Mouse (Mus musculus) liver, embryonic 15.5 days (tissue): Measurements from ENCODE around the gene Tmem202. TPM values are rescaled to one million over a fixed set of nuclear protein-coding genes. Genes with fewer than 3 reads are reported as not detected.

ENCODE experiments used
- ATAC-seq: fragments of 200-750 bp; cut with Nextera tagmentation; 2 replicates; pipeline ENCODE4 v1.8.0; 2017; ENCODE audit warnings: moderate number of reproducible peaks, mild to moderate bottlenecking, moderate library complexity; ENCODE audit not compliant: insufficient read depth
- H3K27ac ChIP-seq: fragments of 300-500 bp; sonication (generic); replicated peaks from 2 replicates; pipeline ENCODE4 v1.5.1; 2015; ENCODE audit warnings: mild to moderate bottlenecking, inconsistent platforms
- H3K27me3 ChIP-seq: fragments of 300-500 bp; sonication (generic); 2 replicates; pipeline ENCODE4 v1.6.1; 2015; ENCODE audit warnings: mild to moderate bottlenecking, inconsistent platforms
- H3K36me3 ChIP-seq: fragments of 300-500 bp; sonication (generic); replicated peaks from 2 replicates; pipeline ENCODE4 v1.6.1; 2015; ENCODE audit warnings: moderate library complexity, mild to moderate bottlenecking, inconsistent platforms
- H3K4me1 ChIP-seq: fragments of 300-500 bp; sonication (generic); replicated peaks from 2 replicates; pipeline ENCODE4 v1.6.1; 2015; ENCODE audit warnings: inconsistent platforms
- H3K4me2 ChIP-seq: fragments of 300-500 bp; sonication (generic); 2 replicates; pipeline ENCODE4 v1.6.1; 2015; ENCODE audit warnings: moderate library complexity, mild to moderate bottlenecking, inconsistent platforms
- H3K4me3 ChIP-seq: fragments of 300-500 bp; sonication (generic); replicated peaks from 2 replicates; pipeline ENCODE4 v1.5.1; 2015; ENCODE audit warnings: mild to moderate bottlenecking, inconsistent platforms
- H3K9ac ChIP-seq: fragments of 300-500 bp; sonication (generic); 2 replicates; pipeline ENCODE4 v1.6.1; 2015; ENCODE audit warnings: moderate library complexity, mild to moderate bottlenecking, inconsistent platforms
- H3K9me3 ChIP-seq: fragments of 300-500 bp; sonication (generic); replicated peaks from 2 replicates; pipeline ENCODE4 v1.6.1; 2016; ENCODE audit warnings: inconsistent platforms
- WGBS: fragments of 180-500 bp; shearing (Covaris S2); methylation state at CpG from one replicate; pipeline ENCODE4 v1.1.7; 2015; ENCODE audit warnings: mixed read lengths; ENCODE audit not compliant: insufficient replicate concordance; 5-methylcytosine and 5-hydroxymethylcytosine counted together
- polyA plus RNA-seq: library from polyadenylated mRNA; unstranded; fragments of >200 nt; fragmentation: Nextera tagmentation; extraction: Ambion mirVana; gene quantifications from 2 replicates; pipeline ENCODE4 v1.2.1, GENCODE M21; 2015

Tmem202 gene
- polyA plus RNA-seq, 1 experiment from 2014 or later = 0.08 TPM

DNA sequence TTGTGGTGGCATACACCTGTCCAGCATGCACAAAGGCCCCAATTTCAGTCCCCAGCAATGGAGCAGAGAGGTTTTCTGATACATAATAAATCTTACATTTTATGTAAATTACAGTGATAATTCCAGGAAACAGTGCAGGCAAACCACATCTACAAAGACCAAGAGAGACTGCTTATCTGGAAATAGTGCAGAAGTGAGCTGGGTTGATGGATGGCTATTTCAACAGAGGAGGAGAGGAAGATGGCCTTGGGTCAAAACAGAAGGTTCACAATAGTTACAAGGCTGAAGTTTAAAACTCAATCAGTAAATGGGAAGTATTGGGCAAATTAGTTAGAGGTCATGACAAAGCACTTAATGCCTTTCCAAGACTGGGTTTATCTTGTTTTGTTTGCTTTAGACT, 52.3 kb downstream of the Tmem202 start:
- Histone ChIP-seq H3K9ac (peak overlapping the region; percentile 99), H3K9me3 (no peaks in the 10 kb centered on the region), H3K4me2 (peak overlapping the region; percentile 75), H3K36me3 (no peaks in the 10 kb centered on the region), H3K4me1 (peaks cover 25% of the 10 kb centered on the region), H3K4me3 (peak overlapping the region; percentile 100), H3K27me3 (no peaks in the 10 kb centered on the region), H3K27ac (peak overlapping the region; percentile 100)
- no peak for ATAC-seq

GRCm38 (mm10) chr9:59486549-59487065, 53.0 kb downstream of the Tmem202 start, which contains the start of gene Arih1:
Gene Arih1, minus strand, starts transcription at chr9:59486618.
- H3K27ac ChIP-seq = peak within 1 kb of the TSS; percentile 100
- H3K27me3 ChIP-seq = no peaks in the 10 kb centered on the region
- peak; percentile 94 for ATAC-seq
- peak within 1 kb of the TSS; percentile 100 for H3K4me3 ChIP-seq
- under 1% methylated on average over 54 of the region's 56 CpGs for WGBS
- peak within 1 kb of the TSS; percentile 99 for H3K9ac ChIP-seq
- peaks cover 29% of the 10 kb centered on the region for H3K4me1 ChIP-seq
- no peaks in the 10 kb centered on the region for H3K36me3 ChIP-seq
- no peaks in the 10 kb centered on the region for H3K9me3 ChIP-seq
- peak within 1 kb of the TSS; percentile 75 for H3K4me2 ChIP-seq

GRCm38 (mm10) chr9:59486076-59486518, 53.5 kb downstream of the Tmem202 start:
- H3K9ac ChIP-seq = peak overlapping the region; percentile 99
- H3K27me3 ChIP-seq = no peaks in the 10 kb centered on the region
- H3K9me3 ChIP-seq = no peaks in the 10 kb centered on the region
- H3K27ac ChIP-seq = peak overlapping the region; percentile 100
- H3K4me3 ChIP-seq = peak overlapping the region; percentile 100
- ATAC-seq = peak; percentile 75
- under 1% methylated on average over 63 of the region's 71 CpGs for WGBS
- no peaks in the 10 kb centered on the region for H3K36me3 ChIP-seq
- H3K4me2 ChIP-seq = peak overlapping the region; percentile 75
- H3K4me1 ChIP-seq = peaks cover 31% of the 10 kb centered on the region

DNA sequence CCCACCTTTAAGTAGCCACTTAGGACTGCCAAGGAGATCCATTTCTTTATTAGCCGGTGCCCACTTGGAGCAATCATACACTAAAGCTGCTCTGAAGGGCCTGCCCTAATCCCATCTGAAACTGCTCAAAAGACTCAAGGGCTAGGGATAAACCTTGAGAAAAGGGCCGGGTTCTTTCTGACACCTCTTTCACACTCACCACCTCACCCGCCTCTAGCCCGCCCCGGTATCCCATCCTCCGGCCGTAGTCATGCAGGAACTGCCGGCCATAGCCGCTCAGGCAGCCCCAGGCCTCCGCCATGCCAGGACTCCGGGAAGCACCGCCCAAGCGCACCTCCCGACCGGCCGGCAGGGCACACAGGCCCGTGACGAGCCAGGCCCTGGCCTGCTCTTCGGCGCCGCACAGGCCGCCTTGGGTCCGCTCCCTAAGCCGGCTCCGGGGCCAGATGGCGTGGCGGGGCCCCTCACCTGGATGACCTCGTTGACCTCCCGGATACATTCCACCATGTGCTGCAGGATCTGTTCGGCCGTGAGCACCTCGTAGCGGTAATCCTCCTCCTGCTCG, 54.1 kb downstream of the Tmem202 start:
- Histone ChIP-seq H3K4me1 (peaks cover 31% of the 10 kb centered on the region), H3K36me3 (no peaks in the 10 kb centered on the region), H3K4me3 (peak overlapping the region; percentile 100), H3K27me3 (no peaks in the 10 kb centered on the region), H3K27ac (peak overlapping the region; percentile 100), H3K9me3 (no peaks in the 10 kb centered on the region), H3K4me2 (peak overlapping the region; percentile 75), H3K9ac (peak overlapping the region; percentile 99)
- under 1% methylated on average over 34 of the region's 34 CpGs for WGBS
- peak; percentile 49 for ATAC-seq

- Histone ChIP-seq H3K36me3 (no peaks in the 10 kb centered on the region), H3K4me1 (peaks cover 31% of the 10 kb centered on the region), H3K9ac (peak overlapping the region; percentile 99), H3K27ac (peak overlapping the region; percentile 100; the same call in 1 of the 2 replicates), H3K4me3 (peak overlapping the region; percentile 100), H3K4me2 (peak overlapping the region; percentile 75), H3K27me3 (no peaks in the 10 kb centered on the region), H3K9me3 (no peaks in the 10 kb centered on the region)
- 7% methylated on average over 7 of the region's 7 CpGs for WGBS
- ATAC-seq = no peak
These were observed 54.9 kb downstream of the Tmem202 start for GRCm38 (mm10) chr9:59484760-59485159.

- WGBS = 13% methylated on average over 1 of the region's 1 CpGs
- 0 out of 2 replicates have a peak overlapping the region, but pooled peaks have one; percentile 2 for H3K4me2 ChIP-seq
- H3K36me3 ChIP-seq = no peaks in the 10 kb centered on the region
- peaks cover 28% of the 10 kb centered on the region for H3K4me1 ChIP-seq
- no peak for ATAC-seq
- no peaks in the 10 kb centered on the region for H3K27me3 ChIP-seq
- H3K9ac ChIP-seq = no peak overlapping the region
- H3K9me3 ChIP-seq = no peaks in the 10 kb centered on the region
- no peak overlapping the region for H3K4me3 ChIP-seq
- H3K27ac ChIP-seq = no peak overlapping the region
These were observed 57.2 kb downstream of the Tmem202 start for GRCm38 (mm10) chr9:59482419-59482818.

GRCm38 (mm10) chr9:59476617-59477016, 63.0 kb downstream of the Tmem202 start:
- 70% methylated on average over 2 of the region's 2 CpGs for WGBS
- no peak overlapping the region for H3K4me3 ChIP-seq
- ATAC-seq = no peak

GRCm38 (mm10) chr9:59474838-59475237, 64.8 kb downstream of the Tmem202 start:
- Histone ChIP-seq H3K9me3 (no peaks in the 10 kb centered on the region), H3K4me1 (peaks cover 9% of the 10 kb centered on the region; the same call in 1 of the 2 replicates), H3K4me3 (no peak overlapping the region), H3K36me3 (peaks cover 17% of the 10 kb centered on the region; the same call in 1 of the 2 replicates), H3K27me3 (no peaks in the 10 kb centered on the region), H3K4me2 (no peak overlapping the region), H3K9ac (no peak overlapping the region), H3K27ac (no peak overlapping the region)
- no peak for ATAC-seq
- 50% methylated on average over 1 of the region's 1 CpGs for WGBS

More at GRCm38 (mm10) chr9:59476617-59477016, 63.0 kb downstream of the Tmem202 start:
- Histone ChIP-seq H3K27ac (no peak overlapping the region), H3K9me3 (no peaks in the 10 kb centered on the region), H3K36me3 (peaks cover 17% of the 10 kb centered on the region; the same call in 1 of the 2 replicates), H3K9ac (no peak overlapping the region), H3K27me3 (no peaks in the 10 kb centered on the region), H3K4me2 (no peak overlapping the region), H3K4me1 (peaks cover 6% of the 10 kb centered on the region; the same call in 1 of the 2 replicates)

DNA sequence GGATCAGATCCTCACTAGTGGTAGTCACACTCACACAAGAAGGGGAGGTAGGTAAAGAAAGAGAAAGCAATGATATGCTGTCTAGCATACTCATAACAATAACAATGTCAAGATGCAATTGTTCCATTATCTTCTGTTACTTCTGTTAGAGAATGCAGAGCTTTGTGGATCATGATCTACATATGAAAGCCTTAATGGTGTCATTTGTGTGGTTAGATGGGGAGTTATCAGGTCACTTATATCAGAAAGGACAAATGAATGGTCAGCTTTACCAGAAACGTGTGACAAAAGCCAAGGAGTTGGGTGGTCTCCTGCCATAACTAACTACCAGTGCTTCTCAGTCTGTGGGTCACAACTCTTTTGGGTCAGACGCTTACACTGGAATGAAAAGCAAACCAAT, 66.5 kb downstream of the Tmem202 start:
- H3K27me3 ChIP-seq = no peaks in the 10 kb centered on the region
- H3K9ac ChIP-seq = no peak overlapping the region
- peaks cover 17% of the 10 kb centered on the region; the same call in 1 of the 2 replicates for H3K36me3 ChIP-seq
- ATAC-seq = no peak
- H3K4me3 ChIP-seq = no peak overlapping the region
- 77% methylated on average over 2 of the region's 2 CpGs for WGBS
- H3K4me1 ChIP-seq = peaks cover 9% of the 10 kb centered on the region; the same call in 1 of the 2 replicates
- no peak overlapping the region for H3K4me2 ChIP-seq
- H3K27ac ChIP-seq = no peak overlapping the region
- H3K9me3 ChIP-seq = no peaks in the 10 kb centered on the region

GRCm38 (mm10) chr9:59469446-59469845, 70.2 kb downstream of the Tmem202 start:
- WGBS = 63% methylated on average over 1 of the region's 1 CpGs

More at GRCm38 (mm10) chr9:59469446-59469845, 70.2 kb downstream of the Tmem202 start:
- H3K36me3 ChIP-seq = peaks cover 14% of the 10 kb centered on the region; the same call in 1 of the 2 replicates
- no peak for ATAC-seq
- H3K27ac ChIP-seq = no peak overlapping the region
- H3K27me3 ChIP-seq = no peaks in the 10 kb centered on the region
- no peak overlapping the region for H3K4me3 ChIP-seq
- no peak overlapping the region for H3K4me2 ChIP-seq
- H3K9me3 ChIP-seq = no peaks in the 10 kb centered on the region
- H3K4me1 ChIP-seq = peaks cover 5% of the 10 kb centered on the region; the same call in 1 of the 2 replicates
- H3K9ac ChIP-seq = no peak overlapping the region
